Mouse (Mus musculus): ENCODE data around the gene Vmn1r191. TPM values are rescaled to one million over a fixed set of nuclear protein-coding genes. Genes with fewer than 3 reads are reported as not detected.
A peak's percentile ranks its signal among the peaks of the same experiment; 100 is the strongest.
"Not testable (repeated sequence)": the region's sequence is repeated elsewhere in the genome, so short reads cannot be mapped to it uniquely, and the experiment has no call there.

Vmn1r191 gene
- polyA plus RNA-seq (2014; fragmentation: Nextera tagmentation; extraction: Ambion mirVana) = not detected in 2 replicates

DNA sequence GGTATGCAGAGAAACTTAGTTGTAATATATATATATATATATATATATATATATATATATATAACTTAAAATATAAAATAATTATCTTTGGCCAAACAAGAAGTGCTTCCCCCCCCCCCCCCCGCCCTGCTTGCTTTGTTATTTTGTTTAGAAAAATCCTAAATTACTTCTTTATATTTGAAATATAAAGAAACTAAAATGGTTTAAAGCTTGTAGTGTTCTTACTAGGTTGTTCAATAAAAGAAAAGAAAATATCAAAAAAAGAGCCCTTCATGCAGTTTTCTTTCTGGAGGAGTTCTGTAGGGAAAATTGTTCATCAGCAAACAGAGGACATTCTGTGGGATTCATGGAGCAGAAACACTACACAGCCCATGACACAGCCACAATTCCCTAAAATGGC is at the start of gene Vmn1r191:
Gene Vmn1r191 (minus strand): TSS at position 101 of the 400 bp plus-strand sequence.
- H3K27ac ChIP-seq (ENCODE audit: low read depth, low read length) = no peak within 1 kb of the TSS
- no peak within 1 kb of the TSS for H3K4me2 ChIP-seq (ENCODE audit: low read depth, low read length)
- no peaks in the 10 kb centered on the region for H3K4me1 ChIP-seq (ENCODE audit: control insufficient read depth, insufficient read depth, low read length)
- no peaks in the 10 kb centered on the region for H3K36me3 ChIP-seq (ENCODE audit: control insufficient read depth, insufficient read depth, low read length)
- no peak for ATAC-seq (ENCODE audit: low read depth)
- H3K4me3 ChIP-seq (ENCODE audit: low read depth, low read length) = no peak within 1 kb of the TSS
- WGBS = 71% methylated on average over 1 of the region's 1 CpGs
- H3K9me3 ChIP-seq (ENCODE audit: control insufficient read depth, low read length) = no peaks in the 10 kb centered on the region
- H3K9ac ChIP-seq (replicated peaks; ENCODE audit: low read depth, low read length) = no peak within 1 kb of the TSS
- H3K27me3 ChIP-seq (ENCODE audit: control insufficient read depth, insufficient read depth, low read length) = no peaks in the 10 kb centered on the region

DNA sequence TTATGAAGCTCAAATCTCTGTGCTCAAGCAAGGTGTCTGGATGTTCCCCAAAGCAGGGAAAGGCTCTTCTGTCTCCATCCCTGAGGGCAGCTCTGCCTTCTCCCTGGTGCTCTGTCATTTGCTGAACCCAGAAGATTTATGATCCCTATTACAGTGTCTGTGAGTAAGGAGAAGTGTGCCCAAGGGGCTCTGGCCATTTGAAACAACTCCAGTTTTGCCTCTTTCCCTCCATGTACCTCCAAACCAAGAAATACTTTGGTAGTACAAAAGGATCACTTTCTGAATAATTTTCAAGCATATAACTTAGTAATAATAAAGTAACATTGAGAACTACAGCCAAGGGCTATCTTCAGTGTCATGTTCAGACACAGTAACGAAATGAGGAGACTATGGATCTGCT is 39.3 kb upstream of the Vmn1r191 start, which contains the start of gene Vmn1r193:
Gene Vmn1r193 (minus strand): TSS at position 101 of the 400 bp plus-strand sequence.
- not testable (repeated sequence) for H3K27me3 ChIP-seq (ENCODE audit: control insufficient read depth, insufficient read depth, low read length); H3K27ac ChIP-seq (ENCODE audit: low read depth, low read length); ATAC-seq (ENCODE audit: low read depth); H3K9ac ChIP-seq (replicated peaks; ENCODE audit: low read depth, low read length); H3K4me1 ChIP-seq (ENCODE audit: control insufficient read depth, insufficient read depth, low read length); H3K4me3 ChIP-seq (ENCODE audit: low read depth, low read length); H3K36me3 ChIP-seq (ENCODE audit: control insufficient read depth, insufficient read depth, low read length); H3K4me2 ChIP-seq (ENCODE audit: low read depth, low read length); H3K9me3 ChIP-seq (ENCODE audit: control insufficient read depth, low read length)
- WGBS = 85% methylated on average over 1 of the region's 1 CpGs

- H3K9ac ChIP-seq (replicated peaks; ENCODE audit: low read depth, low read length); H3K4me3 ChIP-seq (ENCODE audit: low read depth, low read length); H3K4me1 ChIP-seq (ENCODE audit: control insufficient read depth, insufficient read depth, low read length); H3K36me3 ChIP-seq (ENCODE audit: control insufficient read depth, insufficient read depth, low read length); H3K27me3 ChIP-seq (ENCODE audit: control insufficient read depth, insufficient read depth, low read length); ATAC-seq (ENCODE audit: low read depth); H3K9me3 ChIP-seq (ENCODE audit: control insufficient read depth, low read length); H3K4me2 ChIP-seq (ENCODE audit: low read depth, low read length); H3K27ac ChIP-seq (ENCODE audit: low read depth, low read length): not testable (repeated sequence)
- WGBS = 79% methylated on average over 3 of the region's 3 CpGs
These were observed 9.0 kb upstream of the Vmn1r191 start for GRCm38 (mm10) chr13:22192756-22193155.

DNA sequence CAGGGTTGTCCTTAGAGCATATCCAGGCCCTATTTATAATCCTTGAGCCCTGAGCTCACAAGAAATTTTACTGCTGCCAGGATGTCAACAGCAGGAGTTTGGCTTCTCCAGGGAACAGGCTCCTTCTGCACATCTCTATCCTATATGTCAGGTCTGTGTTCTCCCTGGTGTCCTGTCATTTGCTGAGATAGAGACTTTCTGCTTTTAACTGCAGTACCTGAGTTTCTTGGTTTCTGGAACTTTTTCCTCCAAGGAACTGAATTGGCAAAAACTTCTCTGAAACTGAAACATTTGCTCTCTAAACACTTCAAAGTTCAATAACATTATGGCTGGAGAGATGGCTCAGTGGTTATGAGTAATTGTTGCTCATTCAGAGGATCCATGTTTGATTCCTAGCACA is 7.3 kb upstream of the Vmn1r191 start, which contains the start of gene Vmn1r192:
Gene Vmn1r192 (minus strand): TSS at position 101 of the 400 bp plus-strand sequence.
- no peak for ATAC-seq (ENCODE audit: low read depth)
- H3K4me2 ChIP-seq (ENCODE audit: low read depth, low read length) = no peak within 1 kb of the TSS
- H3K36me3 ChIP-seq (ENCODE audit: control insufficient read depth, insufficient read depth, low read length) = no peaks in the 10 kb centered on the region
- H3K9ac ChIP-seq (replicated peaks; ENCODE audit: low read depth, low read length) = no peak within 1 kb of the TSS
- H3K4me1 ChIP-seq (ENCODE audit: control insufficient read depth, insufficient read depth, low read length) = no peaks in the 10 kb centered on the region
- H3K27me3 ChIP-seq (ENCODE audit: control insufficient read depth, insufficient read depth, low read length) = no peaks in the 10 kb centered on the region
- H3K9me3 ChIP-seq (ENCODE audit: control insufficient read depth, low read length) = no peaks in the 10 kb centered on the region
- no peak within 1 kb of the TSS for H3K27ac ChIP-seq (ENCODE audit: low read depth, low read length)
- no peak within 1 kb of the TSS for H3K4me3 ChIP-seq (ENCODE audit: low read depth, low read length)

DNA sequence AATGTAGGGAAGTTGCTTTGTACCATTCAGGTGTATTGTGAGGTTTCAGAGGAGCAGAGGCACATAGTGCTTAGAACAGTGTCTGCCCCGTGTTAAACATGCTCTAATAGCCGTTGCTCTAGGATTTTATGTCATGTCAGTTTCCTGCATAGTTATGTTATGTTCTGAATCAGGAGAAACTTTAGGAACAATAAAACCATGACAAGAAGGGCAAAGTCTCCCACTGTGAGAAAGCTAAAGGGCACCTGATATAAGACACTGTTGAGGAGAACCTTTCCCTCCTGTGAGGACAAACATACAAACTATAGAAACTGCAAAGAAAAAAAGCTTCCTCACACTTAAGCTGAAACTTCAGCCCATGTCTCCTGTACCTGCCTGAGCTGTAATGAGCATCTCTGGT is 6.6 kb upstream of the Vmn1r191 start:
- ATAC-seq (ENCODE audit: low read depth) = no peak
- WGBS = 79% methylated on average over 2 of the region's 2 CpGs
- no peak overlapping the region for H3K9ac ChIP-seq (replicated peaks; ENCODE audit: low read depth, low read length)

GRCm38 (mm10) chr13:22189313-22189712 is 5.5 kb upstream of the Vmn1r191 start:
- no peak overlapping the region for H3K4me3 ChIP-seq (ENCODE audit: low read depth, low read length)
- no peak overlapping the region for H3K9ac ChIP-seq (replicated peaks; ENCODE audit: low read depth, low read length)
- no peaks in the 10 kb centered on the region for H3K27me3 ChIP-seq (ENCODE audit: control insufficient read depth, insufficient read depth, low read length)
- H3K27ac ChIP-seq (ENCODE audit: low read depth, low read length) = no peak overlapping the region
- H3K4me2 ChIP-seq (ENCODE audit: low read depth, low read length) = no peak overlapping the region
- ATAC-seq (ENCODE audit: low read depth) = no peak
- no peaks in the 10 kb centered on the region for H3K9me3 ChIP-seq (ENCODE audit: control insufficient read depth, low read length)
- no peaks in the 10 kb centered on the region for H3K4me1 ChIP-seq (ENCODE audit: control insufficient read depth, insufficient read depth, low read length)
- WGBS = 97% methylated on average over 2 of the region's 2 CpGs
- H3K36me3 ChIP-seq (ENCODE audit: control insufficient read depth, insufficient read depth, low read length) = no peaks in the 10 kb centered on the region

More for the DNA sequence above, 6.6 kb upstream of the Vmn1r191 start:
- no peaks in the 10 kb centered on the region for H3K27me3 ChIP-seq (ENCODE audit: control insufficient read depth, insufficient read depth, low read length)
- no peaks in the 10 kb centered on the region for H3K36me3 ChIP-seq (ENCODE audit: control insufficient read depth, insufficient read depth, low read length)
- H3K4me3 ChIP-seq (ENCODE audit: low read depth, low read length) = no peak overlapping the region
- no peaks in the 10 kb centered on the region for H3K9me3 ChIP-seq (ENCODE audit: control insufficient read depth, low read length)
- no peak overlapping the region for H3K27ac ChIP-seq (ENCODE audit: low read depth, low read length)
- no peak overlapping the region for H3K4me2 ChIP-seq (ENCODE audit: low read depth, low read length)
- no peaks in the 10 kb centered on the region for H3K4me1 ChIP-seq (ENCODE audit: control insufficient read depth, insufficient read depth, low read length)

DNA sequence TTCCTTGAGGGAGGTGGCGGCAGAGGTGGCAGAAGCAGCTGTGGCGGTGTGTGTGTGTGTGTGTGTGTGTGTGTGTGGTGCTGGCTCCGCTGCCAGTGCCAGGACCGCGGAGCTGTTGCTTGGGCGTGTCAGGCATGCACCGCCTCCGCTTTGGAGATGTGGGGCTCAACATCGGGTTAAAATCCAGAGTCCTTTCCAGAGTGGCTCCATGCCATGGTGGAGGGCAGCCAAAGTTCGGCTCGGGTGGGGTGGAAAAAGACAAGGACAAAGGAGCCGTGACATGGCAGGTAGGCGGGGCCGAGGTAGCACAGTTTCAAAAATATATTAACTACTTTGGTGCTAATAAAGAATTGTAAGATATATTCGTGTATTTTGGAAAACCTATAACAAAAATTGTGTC is 15.4 kb downstream of the Vmn1r191 start:
- no peak overlapping the region for H3K9ac ChIP-seq (replicated peaks; ENCODE audit: low read depth, low read length)
- no peaks in the 10 kb centered on the region for H3K27me3 ChIP-seq (ENCODE audit: control insufficient read depth, insufficient read depth, low read length)
- 95% methylated on average over 15 of the region's 15 CpGs for WGBS
- H3K27ac ChIP-seq (ENCODE audit: low read depth, low read length) = no peak overlapping the region
- H3K9me3 ChIP-seq (ENCODE audit: control insufficient read depth, low read length) = peaks cover 3% of the 10 kb centered on the region; the same call in 1 of the 2 replicates
- no peak overlapping the region for H3K4me3 ChIP-seq (ENCODE audit: low read depth, low read length)
- H3K4me2 ChIP-seq (ENCODE audit: low read depth, low read length) = no peak overlapping the region
- ATAC-seq (ENCODE audit: low read depth) = no peak
- H3K36me3 ChIP-seq (ENCODE audit: control insufficient read depth, insufficient read depth, low read length) = no peaks in the 10 kb centered on the region
- H3K4me1 ChIP-seq (ENCODE audit: control insufficient read depth, insufficient read depth, low read length) = no peaks in the 10 kb centered on the region

GRCm38 (mm10) chr13:22136495-22137293 is 47.1 kb downstream of the Vmn1r191 start:
- WGBS = 72% methylated on average over 5 of the region's 5 CpGs
- H3K4me3 ChIP-seq (ENCODE audit: low read depth, low read length); H3K4me2 ChIP-seq (ENCODE audit: low read depth, low read length); H3K9ac ChIP-seq (replicated peaks; ENCODE audit: low read depth, low read length); H3K36me3 ChIP-seq (ENCODE audit: control insufficient read depth, insufficient read depth, low read length); H3K27ac ChIP-seq (ENCODE audit: low read depth, low read length); H3K9me3 ChIP-seq (ENCODE audit: control insufficient read depth, low read length); H3K4me1 ChIP-seq (ENCODE audit: control insufficient read depth, insufficient read depth, low read length); H3K27me3 ChIP-seq (ENCODE audit: control insufficient read depth, insufficient read depth, low read length): not testable (repeated sequence)
- ATAC-seq (ENCODE audit: low read depth) = peak; percentile 34
